Mouse (Mus musculus) cerebellum, adult 11 months (tissue): ENCODE results near the gene Vsig8.
A peak's percentile ranks its signal among the peaks of the same experiment; 100 is the strongest.

Experiments used
- DNase-seq: peaks from one replicate; pipeline ENCODE4 v3.0.0; 2022

Gene Vsig8

GRCm38 (mm10) chr1:172593956-172594355 is 38.2 kb downstream of the Vsig8 start:
- no peak for DNase-seq

DNA sequence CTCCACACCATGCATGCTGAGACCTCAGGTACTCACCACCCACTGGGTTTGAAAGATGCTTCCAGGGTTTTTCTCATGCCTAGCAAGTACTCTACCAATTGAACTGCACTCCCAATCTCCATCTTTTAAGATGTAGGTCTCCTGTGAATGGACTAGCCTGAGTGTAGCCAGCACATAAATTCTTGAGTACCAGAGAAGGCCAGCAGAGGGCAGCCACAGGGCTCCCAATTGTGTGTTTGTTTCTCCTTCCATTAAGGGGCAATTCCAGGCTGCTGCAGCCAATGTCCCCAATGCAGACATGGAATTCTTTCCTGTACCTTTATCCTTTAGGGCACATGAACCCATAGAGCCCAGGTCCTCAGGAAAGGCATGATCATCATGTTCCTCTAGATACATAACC is 38.8 kb downstream of the Vsig8 start:
- peak; percentile 14 for DNase-seq

DNA sequence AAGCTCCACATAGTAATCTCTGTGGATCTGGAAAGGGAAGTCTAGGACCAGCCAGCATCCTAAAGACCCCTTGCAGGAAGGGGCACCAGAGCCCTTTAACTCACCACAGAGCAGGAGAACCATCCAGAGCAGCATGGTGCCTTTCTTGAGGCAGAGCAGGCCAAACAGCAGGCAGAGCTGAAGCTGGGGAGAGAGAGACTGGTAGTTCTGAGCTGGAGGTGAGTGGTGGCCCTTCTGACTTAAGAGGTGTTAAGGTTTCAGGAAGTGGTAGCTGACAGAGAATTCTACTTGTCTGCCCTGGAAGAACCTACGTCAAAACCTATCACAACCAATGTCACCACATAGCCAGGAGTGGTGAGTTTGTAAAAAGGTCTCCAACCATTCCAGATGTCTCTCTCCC is 46.6 kb downstream of the Vsig8 start, which contains the start of gene Fcrl6:
Gene Fcrl6, minus strand, starts transcription at position 226 of the 400 bp plus-strand sequence.
- DNase-seq, result no peak

GRCm38 (mm10) chr1:172611304-172611703 is 55.6 kb downstream of the Vsig8 start:
- DNase-seq, result no peak

- DNase-seq, result no peak
These were observed 57.0 kb downstream of the Vsig8 start for GRCm38 (mm10) chr1:172612745-172613144.
